Mouse (Mus musculus) ES-E14 (cell line): ENCODE results near the gene Inip.

Source experiments
- CHD2 ChIP-seq: IDR thresholded peaks from 2 replicates; pipeline ENCODE4 v1.6.1; 2014; ENCODE audit warnings: mild to moderate bottlenecking, low read depth, low read length, inconsistent platforms
- HCFC1 ChIP-seq: IDR thresholded peaks from 2 replicates; pipeline ENCODE4 v1.6.1; 2012; ENCODE audit warnings: low read length, inconsistent platforms, borderline replicate concordance; ENCODE audit not compliant: insufficient read depth
- MAFK ChIP-seq: IDR thresholded peaks from 2 replicates; pipeline ENCODE4 v1.6.1; 2014; ENCODE audit warnings: mild to moderate bottlenecking, low read depth, low read length, inconsistent platforms; ENCODE audit not compliant: insufficient read depth
- ZNF384 ChIP-seq: IDR thresholded peaks from 2 replicates; pipeline ENCODE4 v1.6.1; 2012; ENCODE audit warnings: low read depth, low read length, inconsistent platforms

DNA sequence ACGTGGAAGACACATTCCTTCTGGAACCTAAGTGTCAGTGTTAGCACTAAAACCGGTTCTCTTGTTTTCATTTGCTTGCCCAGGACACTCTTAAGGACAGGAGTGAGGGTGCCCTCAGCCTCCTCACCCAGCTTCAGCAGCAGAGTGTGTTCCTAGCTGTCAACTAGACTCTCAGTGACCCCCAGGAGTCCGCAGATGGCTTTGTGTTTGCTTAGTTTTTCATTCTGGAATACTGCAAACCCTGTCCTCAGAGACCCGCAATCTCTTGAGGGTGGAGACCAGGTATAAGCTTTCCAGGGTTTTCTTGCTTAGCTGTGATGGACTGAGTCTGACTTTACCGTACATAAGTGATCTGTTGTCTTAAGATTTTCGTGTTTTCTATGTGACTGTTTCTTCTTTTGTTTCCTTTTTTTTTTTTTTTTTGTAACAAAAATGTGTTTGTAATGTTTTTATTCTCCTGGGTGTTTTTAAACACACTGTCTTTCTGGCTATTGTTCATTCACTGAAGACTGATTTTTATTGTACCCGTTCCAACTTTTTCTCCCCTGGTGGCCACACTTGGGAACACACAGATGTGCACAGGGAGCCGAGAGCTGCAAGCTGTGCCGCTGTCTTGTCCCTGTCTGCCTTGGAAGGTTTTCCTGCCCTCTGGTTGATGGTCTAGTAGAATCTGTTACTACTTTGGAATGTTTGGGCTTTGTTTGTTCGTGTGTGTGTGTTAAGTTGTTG is 40.6 kb downstream of the Inip start:
- TF ChIP-seq MAFK (no peak), ZNF384 (no peak), HCFC1 (no peak), CHD2 (no peak)
